Mouse (Mus musculus) macrophage (primary cell): ENCODE data around the gene C1rb. TPM values are rescaled to one million over a fixed set of nuclear protein-coding genes. Genes with fewer than 3 reads are reported as not detected.

Experiments
- polyA plus RNA-seq: library from polyadenylated mRNA; stranded (reverse); fragments of 250-400 nt; gene quantifications from 3 replicates; pipeline ENCODE4 v1.2.4, GENCODE M21; 2018; ENCODE audit warnings: inconsistent platforms

The C1rb gene
- polyA plus RNA-seq, 1 experiment from 2014 or later: not detected

Other genes with a start within 250 kb of the C1rb start
- 10.3 to 26.7 TPM (median 23.7 TPM) in 3 replicates for gene Pex5, start 155.2 kb upstream of the C1rb start, polyA plus RNA-seq
- 0.08 to 0.34 TPM in 2 of 3 replicates, not detected in the other for gene Clstn3, start 105.5 kb upstream of the C1rb start, polyA plus RNA-seq
- gene C1rl, start 77.2 kb upstream of the C1rb start, polyA plus RNA-seq: 2.9 to 4.9 TPM (median 3.0 TPM) in 3 replicates
- 3.5 to 6.5 TPM (median 4.8 TPM) in 3 replicates for gene C1ra, start 57.9 kb upstream of the C1rb start, polyA plus RNA-seq
- gene C1s1, start 27.9 kb upstream of the C1rb start, polyA plus RNA-seq: not detected in 3 replicates
- not detected in 3 replicates for gene C1s2, start 65.8 kb downstream of the C1rb start, polyA plus RNA-seq
- 42.1 to 61.4 TPM (median 45.7 TPM) in 3 replicates for gene Lpcat3, start 92.7 kb downstream of the C1rb start, polyA plus RNA-seq
- gene Emg1, start 141.9 kb downstream of the C1rb start, polyA plus RNA-seq: 27.4 to 82.6 TPM (median 54.2 TPM) in 3 replicates
- gene Phb2, start 142.0 kb downstream of the C1rb start, polyA plus RNA-seq: 84.2 to 177 TPM (median 93.5 TPM) in 3 replicates
- gene Ptpn6, start 168.4 kb downstream of the C1rb start, polyA plus RNA-seq: 172 to 251 TPM (median 215 TPM) in 3 replicates
- gene Grcc10, start 171.1 kb downstream of the C1rb start, polyA plus RNA-seq: 43.6 to 99.2 TPM (median 63.8 TPM) in 3 replicates
- not detected in 3 replicates for gene Gm45234, start 185.7 kb downstream of the C1rb start, polyA plus RNA-seq
- gene Atn1, start 186.2 kb downstream of the C1rb start, polyA plus RNA-seq: 17.0 to 35.6 TPM (median 21.7 TPM) in 3 replicates
- 4.8 to 9.6 TPM (median 6.7 TPM) in 3 replicates for gene Eno2, start 199.4 kb downstream of the C1rb start, polyA plus RNA-seq
- gene Lrrc23, start 209.4 kb downstream of the C1rb start, polyA plus RNA-seq: not detected in 3 replicates
- gene Spsb2, start 238.4 kb downstream of the C1rb start, polyA plus RNA-seq: 24.2 to 48.9 TPM (median 43.2 TPM) in 3 replicates
- 195 to 347 TPM (median 203 TPM) in 3 replicates for gene Tpi1, start 244.0 kb downstream of the C1rb start, polyA plus RNA-seq